Mouse (Mus musculus) gastrocnemius, adult 2 months (tissue): ENCODE data around the gene Foxo3. TPM values are rescaled to one million over a fixed set of nuclear protein-coding genes. Genes with fewer than 3 reads are reported as not detected.

Experiments
- DNase-seq: peaks from one replicate; pipeline ENCODE4 v3.0.0; 2022
- H3K27ac ChIP-seq: fragments of 200-600 bp; 2 replicates; pipeline ENCODE4 v1.8.1; 2022; ENCODE audit warnings: mild to moderate bottlenecking
- H3K4me3 ChIP-seq: fragments of 200-600 bp; 2 replicates; pipeline ENCODE4 v1.8.1; 2022; ENCODE audit warnings: mild to moderate bottlenecking, moderate library complexity
- CTCF ChIP-seq: fragments of 200-600 bp; IDR thresholded peaks from 2 replicates; pipeline ENCODE4 v1.8.1; 2022; ENCODE audit warnings: antibody characterized with exemption, mild to moderate bottlenecking, moderate library complexity
- intact Hi-C: fragments of 180-260 bp; cut with DNase I; formaldehyde crosslinking; loops from one replicate; pipeline ENCODE4 v1.15.1; 2025
- total RNA-seq, 2 experiments: library from RNA; stranded (reverse); gene quantifications; 2 replicates each; pipeline ENCODE4 v1.2.3; 2021

Foxo3 gene
- total RNA-seq, 2 experiments from 2014 or later, result 25.7 to 40.5 TPM

DNA sequence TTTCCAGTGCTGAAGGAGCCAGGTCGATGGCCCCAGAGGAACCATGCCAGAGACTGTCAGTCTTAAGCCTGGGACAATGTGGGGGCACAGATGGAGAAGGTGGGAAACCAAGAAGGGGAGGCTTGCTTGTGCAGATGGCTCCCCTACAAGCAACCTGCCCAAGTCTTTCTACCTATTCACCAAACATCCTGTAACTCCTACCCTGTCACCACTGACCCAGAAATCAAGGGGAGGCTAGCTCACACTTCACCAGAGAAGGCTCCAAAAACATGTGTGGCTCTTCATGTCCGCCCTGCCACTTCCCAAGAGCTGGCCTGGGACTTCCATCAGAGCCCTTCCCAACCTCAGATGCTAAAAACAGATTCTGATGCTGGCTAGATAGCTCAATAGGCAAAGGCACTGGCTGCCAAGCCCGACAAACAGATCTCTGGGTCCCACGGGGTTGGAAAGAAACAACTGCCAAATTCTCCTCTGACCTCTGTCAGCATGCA is 48.8 kb downstream of the Foxo3 start:
- intact Hi-C loops, result loop anchor here (1.0 kb wide), 1 partner anchor 21 kb away; no protein-coding TSS in a partner anchor
- DNase-seq, result peak; percentile 69
- Histone ChIP-seq H3K4me3 (peak overlapping the region; percentile 35; the same call in 1 of the 2 replicates), H3K27ac (peak overlapping the region; percentile 83)
- TF ChIP-seq CTCF, result no peak

DNA sequence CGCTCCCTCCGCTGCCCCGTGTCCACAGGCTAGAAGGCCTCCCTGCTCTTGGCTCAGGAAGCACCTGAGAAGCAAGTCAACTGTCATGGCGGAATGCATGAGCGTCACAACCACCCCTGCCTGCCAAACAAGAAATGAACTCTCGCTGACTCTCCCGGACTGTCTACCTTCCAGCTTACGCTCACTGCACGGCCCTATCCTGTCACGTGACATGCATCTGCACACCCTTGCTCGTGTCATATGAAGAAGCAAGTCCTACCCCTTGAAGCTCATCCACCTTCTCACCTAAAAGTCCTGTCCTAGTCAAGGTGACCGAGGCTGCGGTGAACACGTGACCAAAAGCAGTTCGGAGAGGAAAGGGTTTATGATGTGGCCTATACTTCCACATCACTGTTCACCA is 50.4 kb downstream of the Foxo3 start:
- Histone ChIP-seq H3K4me3 (no peak overlapping the region), H3K27ac (peak overlapping the region; percentile 73; the same call in 1 of the 2 replicates)
- DNase-seq, result no peak
- TF ChIP-seq CTCF, result no peak
- intact Hi-C loops, result no loop called here

DNA sequence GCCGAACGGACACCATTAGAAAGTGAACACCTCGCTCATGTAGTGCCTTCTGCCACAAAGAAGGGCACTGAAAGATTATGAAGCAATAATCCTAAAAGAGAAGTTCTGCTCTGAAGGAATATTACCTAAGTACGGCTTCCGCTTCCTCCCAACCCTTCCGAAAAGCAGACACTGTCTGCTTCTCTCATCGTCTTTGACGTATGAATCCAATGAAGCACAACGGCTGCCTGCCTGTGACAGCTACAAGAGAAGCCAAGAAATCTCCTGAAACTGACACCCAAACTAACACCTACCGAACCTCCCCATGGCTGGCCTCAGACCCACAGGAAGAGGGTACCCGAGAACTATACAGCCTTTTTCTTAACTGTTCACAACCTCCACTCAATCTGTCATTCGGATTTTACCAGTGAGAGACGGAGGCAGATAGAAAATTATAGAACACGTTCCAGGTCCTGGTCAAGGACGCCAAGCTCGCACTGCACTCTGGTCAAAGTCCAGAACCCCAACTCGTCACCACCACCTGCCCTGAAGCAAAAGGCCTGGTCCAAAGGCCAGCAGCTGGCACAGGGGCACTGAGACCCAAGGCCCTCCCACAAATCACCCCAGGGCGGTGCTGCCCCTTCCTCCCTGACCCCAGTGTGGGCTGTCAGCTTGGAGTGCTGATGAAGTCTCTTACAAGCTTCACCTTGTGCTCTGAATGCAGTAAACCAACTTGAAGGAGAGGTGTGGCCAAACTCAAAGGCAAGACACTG is 51.2 kb downstream of the Foxo3 start:
- no peak for DNase-seq
- intact Hi-C loops, result no loop called here
- Histone ChIP-seq H3K4me3 (peak overlapping the region; percentile 19), H3K27ac (peak overlapping the region; percentile 73)
- no peak for TF ChIP-seq CTCF

DNA sequence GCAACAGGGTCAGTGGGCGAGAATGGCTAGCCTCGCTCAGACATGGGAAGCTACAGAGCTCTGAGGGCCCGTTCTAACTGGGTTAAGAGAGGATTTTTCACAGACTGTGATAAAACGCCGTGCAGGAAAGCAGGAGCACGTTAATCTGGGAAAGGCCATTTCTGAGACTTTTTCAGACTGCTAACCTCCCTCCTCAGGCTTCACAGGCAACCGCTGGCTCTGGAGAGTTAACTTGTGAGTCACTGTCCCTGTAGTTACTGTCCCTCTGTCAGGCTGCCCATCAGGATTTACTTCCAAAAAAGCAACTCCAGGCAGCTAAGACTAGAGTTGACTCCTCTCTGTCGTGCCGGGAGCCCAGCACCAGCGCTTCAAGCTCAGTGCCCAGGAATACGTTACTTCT is 54.6 kb downstream of the Foxo3 start:
- intact Hi-C loops, result loop anchor here (2.0 kb wide), 1 partner anchor 15 kb away; no protein-coding TSS in a partner anchor
- H3K27ac ChIP-seq, result peak overlapping the region; percentile 48
- TF ChIP-seq CTCF, result no peak
- no peak overlapping the region for H3K4me3 ChIP-seq
- no peak for DNase-seq

DNA sequence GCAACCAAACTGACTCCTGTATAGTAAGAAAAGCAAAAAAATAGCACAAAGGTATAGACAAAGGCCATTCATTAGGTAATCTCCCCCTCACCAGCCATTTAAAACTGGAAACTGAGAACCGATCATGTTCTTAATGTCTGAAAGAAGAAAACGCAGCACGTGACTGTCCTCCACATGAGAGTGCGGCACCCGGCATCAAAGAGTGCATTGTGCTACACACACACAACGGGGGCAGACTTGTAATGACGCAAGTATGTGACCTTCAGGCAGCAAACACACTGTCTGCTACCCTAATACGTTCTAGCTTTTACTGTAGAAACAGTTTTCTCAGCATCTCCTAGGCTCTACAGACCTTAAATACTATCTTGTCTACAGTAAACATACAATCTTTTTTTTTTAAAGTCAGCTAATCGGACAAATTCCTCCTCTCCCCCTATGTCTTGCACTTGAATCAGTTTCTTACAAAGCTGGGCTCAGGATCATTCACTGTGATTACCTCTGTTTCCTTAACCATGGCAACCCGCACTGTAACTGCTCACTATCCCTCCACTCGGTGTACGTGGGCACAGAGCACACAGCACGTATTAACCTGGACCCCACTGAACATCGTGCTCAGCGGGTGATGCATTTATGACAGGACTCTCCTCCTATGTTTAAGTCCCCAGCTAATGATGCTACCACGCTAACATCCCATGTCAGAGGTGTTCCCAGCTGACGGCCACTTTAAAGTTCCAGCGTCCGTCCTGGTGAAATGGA is 55.2 kb downstream of the Foxo3 start:
- peak overlapping the region; percentile 48 for H3K27ac ChIP-seq
- TF ChIP-seq CTCF, result no peak
- no peak overlapping the region for H3K4me3 ChIP-seq
- intact Hi-C loops, result no loop called here
- no peak for DNase-seq

DNA sequence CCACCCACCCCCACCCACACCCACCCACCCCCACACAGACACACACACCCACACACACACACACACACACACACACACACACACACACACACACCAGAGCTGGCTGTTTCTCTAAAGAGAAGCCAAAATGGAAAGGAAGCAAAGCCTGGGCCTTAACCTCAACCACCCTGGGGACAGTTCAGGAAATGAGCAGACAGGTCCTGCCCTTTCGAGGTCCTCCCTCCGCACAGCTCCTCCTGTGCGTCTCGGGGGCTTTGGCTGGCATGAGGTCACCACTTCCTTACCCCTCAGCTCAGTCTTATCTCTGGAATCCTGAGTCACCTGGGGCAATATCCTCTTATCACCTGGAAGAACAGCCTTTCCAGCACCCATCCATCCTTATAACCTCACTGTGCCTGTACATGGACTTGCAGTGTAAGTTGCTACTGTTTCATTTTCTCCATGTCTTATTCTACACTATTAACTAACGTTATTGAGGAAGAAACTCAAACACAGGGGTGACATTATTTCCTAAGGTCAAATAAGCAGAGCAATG is 56.1 kb downstream of the Foxo3 start:
- no peak for DNase-seq
- no peak for TF ChIP-seq CTCF
- intact Hi-C loops, result no loop called here

DNA sequence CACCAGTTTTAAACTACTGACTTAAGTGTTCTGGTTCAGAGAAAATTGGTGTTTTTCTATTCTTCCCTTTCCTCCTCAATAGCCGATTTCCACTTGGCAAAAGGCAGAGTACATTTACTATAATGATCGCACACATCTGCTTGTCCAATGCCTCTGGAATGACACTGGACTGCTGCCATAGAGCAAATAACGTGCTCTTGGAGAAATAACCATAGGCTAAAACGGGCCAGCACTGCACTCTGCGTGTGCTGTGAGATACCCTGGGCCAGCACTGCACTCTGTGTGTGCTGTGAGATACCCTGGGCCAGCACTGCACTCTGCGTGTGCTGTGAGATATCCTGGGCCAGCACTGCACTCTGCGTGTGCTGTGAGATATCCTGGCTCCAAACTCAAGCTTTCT is 65.1 kb downstream of the Foxo3 start:
- H3K4me3 ChIP-seq, result no peak overlapping the region
- intact Hi-C loops, result no loop called here
- peak overlapping the region; percentile 41; the same call in 1 of the 2 replicates for H3K27ac ChIP-seq
- DNase-seq, result no peak
- TF ChIP-seq CTCF, result no peak

More for the DNA sequence above, 56.1 kb downstream of the Foxo3 start:
- no peak overlapping the region for H3K4me3 ChIP-seq
- H3K27ac ChIP-seq, result peak overlapping the region; percentile 41

DNA sequence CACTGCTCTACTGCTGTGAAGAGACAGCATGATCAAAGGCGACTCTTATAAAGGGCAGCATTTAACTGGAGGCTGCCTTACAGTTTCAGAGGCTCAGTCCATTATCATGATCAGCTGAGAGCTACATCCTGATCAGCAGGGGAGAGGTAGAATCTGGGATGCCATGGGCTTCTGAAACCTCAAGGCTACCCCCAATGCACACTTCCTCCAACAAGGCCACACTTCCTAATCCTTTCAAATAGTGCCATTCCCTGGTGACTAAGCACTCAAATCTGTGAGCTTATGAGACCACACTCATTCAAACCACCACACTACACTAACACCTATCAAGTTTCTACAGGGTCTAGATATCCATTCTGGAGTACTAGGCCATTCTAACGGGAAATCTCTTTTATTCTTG is 65.9 kb downstream of the Foxo3 start:
- no peak for TF ChIP-seq CTCF
- Histone ChIP-seq H3K27ac (peak overlapping the region; percentile 41), H3K4me3 (no peak overlapping the region)
- intact Hi-C loops, result no loop called here
- no peak for DNase-seq

DNA sequence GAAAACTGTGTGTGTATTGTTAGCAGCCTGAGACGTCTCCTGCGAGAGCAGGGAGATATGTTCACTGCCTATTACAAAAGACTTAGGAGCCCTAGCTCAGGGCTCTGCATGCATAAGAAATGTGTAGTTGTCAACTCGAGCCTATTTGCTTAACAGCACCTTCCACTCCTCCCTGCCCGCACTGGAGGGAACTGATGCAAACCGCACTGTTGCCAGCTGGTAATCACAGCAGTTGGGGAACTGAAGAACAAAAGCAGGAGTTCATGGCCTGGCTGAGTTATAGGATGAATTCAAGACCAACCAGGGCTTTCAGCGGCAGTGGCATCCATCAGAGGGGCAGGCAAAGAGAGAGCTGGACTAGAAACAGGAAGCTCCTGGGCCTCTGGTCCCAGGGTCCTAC is 66.7 kb downstream of the Foxo3 start:
- H3K4me3 ChIP-seq, result no peak overlapping the region
- no peak for TF ChIP-seq CTCF
- intact Hi-C loops, result no loop called here

DNA sequence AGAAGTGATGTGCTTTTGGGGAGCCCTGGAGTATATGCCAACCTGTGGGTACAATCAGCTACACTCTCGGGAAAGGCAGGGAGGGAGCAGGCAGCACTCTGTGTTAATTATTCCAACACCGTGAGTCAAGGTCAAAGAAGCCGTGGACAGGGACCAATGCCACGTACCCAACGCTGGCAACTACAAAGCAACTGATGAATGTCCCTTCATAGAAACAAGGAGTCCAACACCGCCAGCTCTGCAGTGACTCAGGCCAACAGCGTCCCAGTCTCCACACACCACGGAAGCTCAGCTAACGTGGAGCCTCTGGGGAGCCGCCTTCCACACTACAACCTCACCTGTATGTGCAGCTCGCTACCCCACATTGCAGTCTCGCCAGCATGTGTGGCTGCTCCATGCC is 68.9 kb downstream of the Foxo3 start:
- no peak for DNase-seq
- peak overlapping the region; percentile 60 for H3K27ac ChIP-seq
- TF ChIP-seq CTCF, result no peak
- intact Hi-C loops, result loop anchor here (2.0 kb wide), 1 partner anchor 15 kb away; no protein-coding TSS in a partner anchor
- no peak overlapping the region for H3K4me3 ChIP-seq

More for the DNA sequence above, 66.7 kb downstream of the Foxo3 start:
- no peak for DNase-seq
- H3K27ac ChIP-seq, result peak overlapping the region; percentile 41

DNA sequence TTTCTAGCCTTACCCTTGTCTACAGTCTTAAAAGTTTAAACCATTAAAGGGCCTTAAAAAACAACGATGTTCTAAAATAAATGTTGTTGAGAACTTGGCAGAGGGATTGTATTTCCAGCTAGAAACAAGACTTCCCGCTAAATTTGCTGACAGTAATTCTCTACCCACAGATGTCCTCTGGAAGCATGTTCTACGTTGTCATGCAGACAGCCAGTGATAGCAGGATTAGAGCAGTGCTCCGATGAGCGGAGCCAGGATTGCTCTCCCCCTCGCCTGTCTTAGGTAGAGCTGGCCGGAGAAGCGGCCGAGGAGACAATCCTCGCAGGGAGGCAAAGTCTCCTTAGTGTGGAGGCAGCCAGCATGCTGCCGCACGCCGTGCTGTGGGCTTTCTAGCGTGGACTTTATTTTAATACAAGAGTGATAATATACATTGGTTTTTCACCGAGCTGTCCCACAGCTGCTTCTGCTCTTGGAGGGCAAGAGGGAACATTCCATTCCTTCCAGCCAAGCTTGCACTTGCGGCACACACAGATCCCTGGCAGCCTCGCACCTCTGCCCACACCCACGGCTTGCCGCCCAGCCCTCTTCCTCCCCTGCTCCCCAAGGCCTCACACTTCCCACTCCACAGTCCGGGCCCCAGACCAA is 71.7 kb downstream of the Foxo3 start:
- DNase-seq, result peak; percentile 86
- TF ChIP-seq CTCF, result no peak
- Histone ChIP-seq H3K4me3 (peak overlapping the region; percentile 55), H3K27ac (peak overlapping the region; percentile 85)
- intact Hi-C loops, result loop anchor here (1.0 to 5.0 kb wide), 3 partner anchors 46 to 113 kb away; no protein-coding TSS in a partner anchor

DNA sequence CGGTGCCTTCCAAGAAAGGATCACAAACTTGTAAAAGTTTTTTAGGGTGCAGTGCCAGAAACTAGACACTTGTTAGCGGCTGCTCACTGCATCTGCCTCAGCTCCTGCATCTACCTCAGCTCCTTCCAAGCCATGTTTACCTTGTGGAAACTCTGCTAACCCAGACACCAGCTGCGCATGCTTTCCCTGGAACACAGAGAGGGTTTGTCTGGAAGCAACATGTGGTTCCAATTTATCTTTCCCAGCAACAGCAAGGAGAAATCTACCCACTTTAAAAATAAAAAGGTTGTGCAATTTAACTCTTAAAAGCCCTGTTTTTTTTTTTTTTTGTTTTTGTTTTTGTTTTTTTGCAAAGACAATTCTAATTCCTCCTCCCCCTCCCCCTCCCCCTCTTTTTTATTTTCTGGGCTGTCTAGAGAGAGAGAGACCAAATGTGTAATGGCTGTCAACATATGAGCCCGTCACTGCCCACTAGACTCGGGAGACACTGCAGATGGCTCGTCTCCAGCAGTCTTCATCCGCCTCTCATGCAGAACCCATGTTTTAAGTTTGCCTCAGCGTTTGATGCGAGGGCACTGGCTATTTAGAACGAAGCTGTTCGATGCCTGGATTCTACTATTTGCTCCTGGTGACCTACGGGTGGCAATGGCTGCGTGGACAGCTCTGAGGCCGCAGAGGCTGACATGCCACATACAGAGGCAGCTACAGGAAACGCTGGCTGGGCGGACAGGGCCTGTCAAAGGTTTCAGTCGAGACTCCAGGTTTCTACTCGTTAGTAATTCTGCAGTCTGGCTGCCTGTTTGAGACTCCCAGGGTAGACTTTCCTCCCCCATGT is 73.0 kb downstream of the Foxo3 start:
- intact Hi-C loops, result loop anchor here (5.0 kb wide), 1 partner anchor 111 kb away; no protein-coding TSS in a partner anchor
- peak; percentile 56 for DNase-seq
- peak overlapping the region; percentile 85 for H3K27ac ChIP-seq
- H3K4me3 ChIP-seq, result no peak overlapping the region
- TF ChIP-seq CTCF, result no peak
